In the genomic region with DNA sequence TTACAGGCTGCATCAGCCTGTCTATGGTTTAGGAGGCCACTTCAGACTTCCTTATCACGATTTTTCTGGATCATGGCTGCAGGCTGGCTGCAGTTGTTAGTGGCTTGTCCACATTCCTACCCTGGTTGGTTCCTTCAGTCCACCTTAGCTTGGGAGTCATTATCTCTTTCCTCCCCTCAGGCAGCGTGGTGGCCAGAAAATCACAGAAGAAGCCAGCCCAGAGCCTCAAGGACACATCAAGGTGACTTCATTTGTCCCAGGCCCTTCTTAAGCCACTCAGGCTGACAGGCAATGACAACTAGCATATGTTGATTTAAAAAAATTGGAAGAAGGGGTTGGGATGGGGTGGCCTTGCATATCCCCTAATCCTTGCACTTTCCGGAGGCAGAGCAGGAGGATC, we compare ENCODE assay signal across 25 mouse cellular contexts. TPM values are rescaled to one million over a fixed set of nuclear protein-coding genes. Genes with fewer than 3 reads are reported as not detected.
DNase-seq lines count a peak whose midpoint lies in the region; ATAC-seq and TF ChIP-seq lines count a peak whose summit lies in the region.
"Had no signal": no experiment of that assay in that cellular context is flagged by ENCODE, and none has a peak within 500 bp of the region (broad histone marks: within the 10 kb centered on the region; RNA-seq: fewer than 3 reads in every experiment).

No protein-coding gene starts in this region.

- no peak overlapping the region for H3K9ac ChIP-seq in heart, embryonic 12.5 days
- no peak overlapping the region for H3K9ac ChIP-seq in kidney, embryonic 15.5 days
- H3K9ac ChIP-seq in ES-Bruce4 (ENCODE audit: low read depth, poor library complexity, severe bottlenecking): no peak overlapping the region
- no peak overlapping the region for H3K9ac ChIP-seq in liver, embryonic 13.5 days
- H3K9ac ChIP-seq in forebrain, postnatal 0 days: no peak overlapping the region
- H3K9ac ChIP-seq: forebrain, embryonic 13.5 days; hindbrain, embryonic 12.5 days; neural tube, embryonic 13.5 days; stomach, embryonic 15.5 days had no signal

- no peak for TF ChIP-seq POLR2A in ES-Bruce4 (IDR thresholded peaks at IDR 0.05; ENCODE audit: insufficient read depth, low read length)

- H3K4me1 ChIP-seq in heart, embryonic 12.5 days (replicated peaks): peaks cover 18% of the 10 kb centered on the region
- peaks cover 34% of the 10 kb centered on the region for H3K4me1 ChIP-seq in kidney, embryonic 15.5 days
- H3K4me1 ChIP-seq in ES-Bruce4 (ENCODE audit: control insufficient read depth, insufficient read depth, low read length): peaks cover 10% of the 10 kb centered on the region
- H3K4me1 ChIP-seq in liver, embryonic 13.5 days (replicated peaks): peaks cover 45% of the 10 kb centered on the region
- H3K4me1 ChIP-seq in forebrain, postnatal 0 days (ENCODE audit: insufficient read depth): peaks cover 5% of the 10 kb centered on the region; the same call in 1 of the 2 replicates

- intact Hi-C loops in heart, postnatal 36 days (cut with DNase I): loop anchor here (10.0 kb wide), 1 partner anchor 440 kb away; a partner anchor contains a TSS

- H3K27me3 ChIP-seq in heart, embryonic 12.5 days (replicated peaks): no peaks in the 10 kb centered on the region
- H3K27me3 ChIP-seq in kidney, embryonic 15.5 days: no peaks in the 10 kb centered on the region
- no peaks in the 10 kb centered on the region for H3K27me3 ChIP-seq in ES-Bruce4 (ENCODE audit: control insufficient read depth, insufficient read depth, low read length, poor library complexity, severe bottlenecking)
- no peaks in the 10 kb centered on the region for H3K27me3 ChIP-seq in liver, embryonic 13.5 days
- H3K27me3 ChIP-seq in forebrain, postnatal 0 days (ENCODE audit: insufficient read depth, low read length): no peaks in the 10 kb centered on the region
- H3K27me3 ChIP-seq: forebrain, embryonic 13.5 days; neural tube, embryonic 13.5 days; stomach, embryonic 15.5 days had no signal

- no peak for TF ChIP-seq CTCF in ES-Bruce4 (IDR thresholded peaks at IDR 0.05; ENCODE audit: low read depth, low read length)
- TF ChIP-seq CTCF in forebrain, postnatal 0 days (IDR thresholded peaks at IDR 0.05; ENCODE audit: low read depth): no peak

- H3K9me3 ChIP-seq in heart, embryonic 12.5 days (replicated peaks): no peaks in the 10 kb centered on the region
- no peaks in the 10 kb centered on the region for H3K9me3 ChIP-seq in kidney, embryonic 15.5 days (replicated peaks)
- no peaks in the 10 kb centered on the region for H3K9me3 ChIP-seq in ES-Bruce4 (replicated peaks; ENCODE audit: control insufficient read depth, insufficient read depth, low read length, poor library complexity, severe bottlenecking)
- no peaks in the 10 kb centered on the region for H3K9me3 ChIP-seq in liver, embryonic 13.5 days (replicated peaks)
- H3K9me3 ChIP-seq in forebrain, postnatal 0 days (ENCODE audit: low read length): no peaks in the 10 kb centered on the region
- H3K9me3 ChIP-seq: embryonic facial prominence, embryonic 10.5 days; forebrain, embryonic 13.5 days; hindbrain, embryonic 12.5 days; neural tube, embryonic 13.5 days; stomach, embryonic 15.5 days had no signal

- H3K4me2 ChIP-seq in heart, embryonic 12.5 days: no peak overlapping the region
- no peak overlapping the region for H3K4me2 ChIP-seq in kidney, embryonic 15.5 days
- H3K4me2 ChIP-seq in liver, embryonic 13.5 days: no peak overlapping the region
- no peak overlapping the region for H3K4me2 ChIP-seq in forebrain, postnatal 0 days (ENCODE audit: low read depth)
- H3K4me2 ChIP-seq: forebrain, embryonic 13.5 days; hindbrain, embryonic 12.5 days; midbrain, embryonic 11.5 days; neural tube, embryonic 13.5 days; stomach, embryonic 15.5 days had no signal

- H3K36me3 ChIP-seq in heart, embryonic 12.5 days: peaks cover 3% of the 10 kb centered on the region; the same call in 1 of the 2 replicates
- no peaks in the 10 kb centered on the region for H3K36me3 ChIP-seq in kidney, embryonic 15.5 days
- H3K36me3 ChIP-seq in ES-Bruce4 (ENCODE audit: control insufficient read depth, insufficient read depth, low read length, poor library complexity, severe bottlenecking): peaks cover 7% of the 10 kb centered on the region
- peaks cover 4% of the 10 kb centered on the region; the same call in 1 of the 2 replicates for H3K36me3 ChIP-seq in liver, embryonic 13.5 days
- H3K36me3 ChIP-seq in forebrain, postnatal 0 days (ENCODE audit: insufficient read depth): no peaks in the 10 kb centered on the region
- H3K36me3 ChIP-seq: hindbrain, embryonic 12.5 days; neural tube, embryonic 13.5 days; stomach, embryonic 15.5 days had no signal

- H3K4me3 ChIP-seq in heart, embryonic 12.5 days: no peak overlapping the region
- H3K4me3 ChIP-seq in kidney, embryonic 15.5 days (replicated peaks): no peak overlapping the region
- no peak overlapping the region for H3K4me3 ChIP-seq in ES-Bruce4 (ENCODE audit: low read depth, low read length)
- no peak overlapping the region for H3K4me3 ChIP-seq in liver, embryonic 13.5 days (replicated peaks)
- H3K4me3 ChIP-seq in forebrain, postnatal 0 days (ENCODE audit: low read depth, low read length): no peak overlapping the region
- H3K4me3 ChIP-seq: forebrain, embryonic 13.5 days; hindbrain, embryonic 12.5 days; neural tube, embryonic 13.5 days; stomach, embryonic 15.5 days had no signal

- H3K27ac ChIP-seq in heart, embryonic 12.5 days (ENCODE audit: poor library complexity, severe bottlenecking): peak overlapping the region; percentile 15; the same call in 1 of the 2 replicates
- H3K27ac ChIP-seq in kidney, embryonic 15.5 days: 0 out of 2 replicates have a peak overlapping the region, but pooled peaks have one; percentile 15
- H3K27ac ChIP-seq in ES-Bruce4 (ENCODE audit: insufficient read depth, low read length): peak overlapping the region; percentile 21
- H3K27ac ChIP-seq in liver, embryonic 13.5 days: peak overlapping the region; percentile 48
- no peak overlapping the region for H3K27ac ChIP-seq in forebrain, postnatal 0 days (ENCODE audit: low read depth, low read length)
- H3K27ac ChIP-seq: embryonic facial prominence, embryonic 10.5 days; forebrain, embryonic 13.5 days; hindbrain, embryonic 12.5 days; neural tube, embryonic 13.5 days had no signal

- 0 out of 2 replicates have a peak, but pooled peaks have one; percentile 0 for TF ChIP-seq EP300 in ES-Bruce4 (IDR thresholded peaks at IDR 0.05; ENCODE audit: insufficient read depth, low read depth, low read length)

- WGBS in heart, embryonic 12.5 days: 39% methylated on average over 3 of the region's 3 CpGs
- 72% methylated on average over 3 of the region's 3 CpGs for WGBS in kidney, embryonic 15.5 days
- WGBS in liver, embryonic 13.5 days (ENCODE audit: insufficient replicate concordance): 38% methylated on average over 3 of the region's 3 CpGs
- 76% methylated on average over 3 of the region's 3 CpGs for WGBS in forebrain, postnatal 0 days

- ATAC-seq in heart, embryonic 12.5 days (ENCODE audit: insufficient number of reproducible peaks, low FRiP score): no peak
- no peak for ATAC-seq in kidney, embryonic 15.5 days (replicated peaks; ENCODE audit: low FRiP score)
- no peak for ATAC-seq in liver, embryonic 13.5 days (ENCODE audit: low read depth)
- no peak for ATAC-seq in forebrain, postnatal 0 days
- ATAC-seq: activated CD4-positive, CD25-positive, alpha-beta regulatory T cell, adult 4 months; forebrain, embryonic 13.5 days; inflammation-experienced regulatory T-cells, adult 6 months had no signal

- DNase-seq in heart, postnatal 36 days: no peak
- DNase-seq in kidney, postnatal 10 days: no peak
- DNase-seq in liver, embryonic 13.5 days: no peak
- DNase-seq in frontal cortex, postnatal 36 days (ENCODE audit: low spot score in 2 of 2): no peak
- no peak for DNase-seq in forebrain, postnatal 0 days
- DNase-seq: adrenal gland, postnatal 14 days; cerebellum, adult 18-20 months; cerebellum, postnatal 36 days; lung, adult 18-20 months; lung, postnatal 36 days; thymus, postnatal 14 days had no signal

RNA-seq across cellular contexts. Expression of a gene that starts 3.3 kb away (rescaled TPM):
- polyA plus RNA-seq in heart, embryonic 12.5 days (2016; fragmentation: Nextera tagmentation; extraction: Ambion mirVana): 222 and 230 TPM in 2 replicates
- total RNA-seq in heart, postnatal 36 days (2021): 100 to 1,000 TPM; 118 to 125 TPM
- polyA plus RNA-seq in kidney, embryonic 15.5 days (2015; fragmentation: Nextera tagmentation; extraction: Ambion mirVana): 257 and 264 TPM in 2 replicates
- polyA plus RNA-seq in ES-Bruce4 (2011; ENCODE audit: insufficient read depth, insufficient read length, low read depth, missing spikeins): 437 and 458 TPM in 2 replicates
- polyA plus RNA-seq in liver, embryonic 13.5 days (2015; fragmentation: Nextera tagmentation; extraction: Ambion mirVana): 164 and 177 TPM in 2 replicates
- total RNA-seq in forebrain, postnatal 0 days (2014; rRNA removed): 278 and 322 TPM in 2 replicates
- 193 and 220 TPM in 2 replicates for polyA plus RNA-seq in forebrain, postnatal 0 days (2015; fragmentation: Nextera tagmentation; extraction: Ambion mirVana)

RNA-seq across cellular contexts. Expression of a gene that starts 14.2 kb away (rescaled TPM):
- polyA plus RNA-seq in heart, embryonic 12.5 days (2016; fragmentation: Nextera tagmentation; extraction: Ambion mirVana): 0.33 and 0.42 TPM in 2 replicates
- not detected for total RNA-seq in heart, postnatal 36 days (2021)
- polyA plus RNA-seq in kidney, embryonic 15.5 days (2015; fragmentation: Nextera tagmentation; extraction: Ambion mirVana): 0.19 TPM in 1 of 2 replicates, not detected in the other
- 2.4 and 3.0 TPM in 2 replicates for polyA plus RNA-seq in ES-Bruce4 (2011; ENCODE audit: insufficient read depth, insufficient read length, low read depth, missing spikeins)
- polyA plus RNA-seq in liver, embryonic 13.5 days (2015; fragmentation: Nextera tagmentation; extraction: Ambion mirVana): 0.14 TPM in 1 of 2 replicates, not detected in the other
- total RNA-seq in forebrain, postnatal 0 days (2014; rRNA removed): 0.43 TPM in 1 of 2 replicates, not detected in the other
- polyA plus RNA-seq in forebrain, postnatal 0 days (2015; fragmentation: Nextera tagmentation; extraction: Ambion mirVana): 0.08 and 0.16 TPM in 2 replicates
- total RNA-seq: adrenal gland, postnatal 14 days had no signal
- polyA plus RNA-seq: embryonic facial prominence, embryonic 10.5 days; forebrain, embryonic 13.5 days; hindbrain, embryonic 12.5 days; large intestine, adult 2 months; stomach, embryonic 15.5 days had no signal

RNA-seq across cellular contexts. Expression of a gene that starts 51.8 kb away (rescaled TPM):
- 1.8 and 2.8 TPM in 2 replicates for polyA plus RNA-seq in heart, embryonic 12.5 days (2016; fragmentation: Nextera tagmentation; extraction: Ambion mirVana)
- total RNA-seq in heart, postnatal 36 days (2021): 1 to 10 TPM; 1.4 to 1.7 TPM
- 12.2 and 14.3 TPM in 2 replicates for polyA plus RNA-seq in kidney, embryonic 15.5 days (2015; fragmentation: Nextera tagmentation; extraction: Ambion mirVana)
- polyA plus RNA-seq in ES-Bruce4 (2011; ENCODE audit: insufficient read depth, insufficient read length, low read depth, missing spikeins): 10.6 and 11.8 TPM in 2 replicates
- polyA plus RNA-seq in liver, embryonic 13.5 days (2015; fragmentation: Nextera tagmentation; extraction: Ambion mirVana): 1.4 and 2.1 TPM in 2 replicates
- total RNA-seq in forebrain, postnatal 0 days (2014; rRNA removed): 1.7 and 3.0 TPM in 2 replicates
- polyA plus RNA-seq in forebrain, postnatal 0 days (2015; fragmentation: Nextera tagmentation; extraction: Ambion mirVana): 1.2 and 1.6 TPM in 2 replicates

RNA-seq across cellular contexts. Expression of a gene that starts 54.0 kb away (rescaled TPM):
- 7,161 and 7,647 TPM in 2 replicates for polyA plus RNA-seq in heart, embryonic 12.5 days (2016; fragmentation: Nextera tagmentation; extraction: Ambion mirVana)
- over 10,000 TPM; 18,107 to 20,333 TPM for total RNA-seq in heart, postnatal 36 days (2021)
- polyA plus RNA-seq in kidney, embryonic 15.5 days (2015; fragmentation: Nextera tagmentation; extraction: Ambion mirVana): 0.78 and 2.3 TPM in 2 replicates
- not detected in 2 replicates for polyA plus RNA-seq in ES-Bruce4 (2011; ENCODE audit: insufficient read depth, insufficient read length, low read depth, missing spikeins)
- 0.70 and 11.9 TPM in 2 replicates for polyA plus RNA-seq in liver, embryonic 13.5 days (2015; fragmentation: Nextera tagmentation; extraction: Ambion mirVana)
- 0.38 and 2.9 TPM in 2 replicates for total RNA-seq in forebrain, postnatal 0 days (2014; rRNA removed)
- 1.7 TPM in 2 replicates for polyA plus RNA-seq in forebrain, postnatal 0 days (2015; fragmentation: Nextera tagmentation; extraction: Ambion mirVana)
- total RNA-seq: adrenal gland, postnatal 14 days; granulocyte monocyte progenitor cell, adult 5-6 weeks; left cerebral cortex, postnatal 25 days had no signal
- polyA plus RNA-seq: activated CD4-positive, CD25-positive, alpha-beta regulatory T cell, adult 4 months; embryonic facial prominence, embryonic 10.5 days had no signal
